Mouse (Mus musculus) c-Kit-positive CD71-negative TER-119-negative erythroid progenitor cells, embryonic 14.5 days (primary cell): Measurements from ENCODE around the gene Il21.

ENCODE experiments used
- DNase-seq: peaks from one replicate; pipeline ENCODE4 v3.0.0-alpha.2; 2013; ENCODE audit warnings: low read depth

Gene Il21

GRCm38 (mm10) chr3:37191953-37192352 is 40.5 kb downstream of the Il21 start:
- DNase-seq, result no peak

DNA sequence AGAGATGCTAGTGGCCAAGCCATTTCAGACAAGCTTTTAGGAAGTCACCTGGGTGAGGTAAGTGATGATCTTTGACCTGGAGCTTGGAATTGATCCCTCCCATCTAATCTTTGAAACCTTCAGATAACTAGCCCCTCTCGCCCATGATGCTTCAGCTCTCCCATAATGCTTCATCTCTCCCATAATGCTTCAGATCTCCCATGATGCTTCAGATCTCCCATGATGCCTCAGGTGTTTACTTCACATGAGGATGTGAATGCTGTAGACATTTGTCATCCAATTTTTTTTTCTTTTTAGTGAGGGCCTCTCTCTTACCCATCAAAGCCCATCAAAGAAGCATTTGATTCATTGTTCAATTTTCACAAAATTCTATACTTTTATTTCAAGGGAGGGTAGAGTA is 46.9 kb downstream of the Il21 start:
- DNase-seq, result no peak

- no peak for DNase-seq
These were observed 49.8 kb downstream of the Il21 start for GRCm38 (mm10) chr3:37182415-37183269.

DNA sequence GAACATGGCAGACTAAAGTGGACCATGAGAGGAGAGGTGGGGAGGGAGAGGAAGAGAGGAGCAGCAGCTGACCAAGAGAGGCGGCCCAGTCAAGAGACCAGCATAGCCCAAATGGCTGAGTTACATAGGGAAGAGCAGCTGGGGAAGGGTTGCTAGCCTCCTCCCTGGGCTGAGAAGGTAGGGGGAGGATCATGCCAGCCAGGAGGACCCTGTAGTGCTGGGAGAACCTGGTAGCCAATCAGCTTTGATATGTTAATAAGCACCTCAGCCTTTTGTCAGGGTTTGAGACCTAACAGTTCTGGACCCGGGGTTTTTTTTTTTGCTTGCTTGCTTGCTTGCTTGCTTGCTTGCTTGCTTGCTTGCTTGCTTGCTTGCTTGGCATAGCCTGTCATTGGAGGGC is 51.4 kb downstream of the Il21 start:
- no peak for DNase-seq

DNA sequence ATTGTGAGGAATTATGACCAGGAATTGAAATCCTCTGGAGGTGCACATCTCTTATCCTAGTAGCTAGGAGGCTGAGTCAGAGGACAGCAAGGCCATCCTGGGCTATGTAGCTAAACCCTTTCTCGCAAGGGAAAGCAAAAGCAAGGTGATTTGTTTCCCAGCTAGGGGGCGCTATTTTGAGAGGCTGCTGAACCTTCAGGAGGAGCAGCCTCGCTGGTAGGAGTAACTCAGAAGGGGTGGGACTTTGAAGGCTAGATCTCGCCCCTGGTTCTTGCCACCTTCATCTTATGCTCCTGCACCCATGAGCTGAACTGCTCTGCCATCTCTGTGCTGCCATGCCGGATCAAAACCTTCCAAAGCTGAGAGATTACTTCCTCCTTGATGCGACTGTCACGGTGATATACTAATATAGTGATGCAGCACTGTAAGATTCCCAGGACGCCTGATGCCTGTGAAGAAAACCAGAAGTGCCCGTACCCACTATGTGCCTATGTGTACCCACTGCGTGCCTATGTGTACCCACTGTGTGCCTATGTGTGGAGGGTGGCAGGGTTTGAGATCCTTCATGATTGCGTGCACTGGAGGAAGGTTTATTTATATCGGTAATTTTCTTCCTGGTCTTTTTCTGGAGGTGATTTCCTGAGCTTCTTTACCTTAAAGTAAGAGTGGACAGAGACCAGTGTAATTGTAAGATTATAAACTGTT is 52.2 kb downstream of the Il21 start:
- no peak for DNase-seq

DNA sequence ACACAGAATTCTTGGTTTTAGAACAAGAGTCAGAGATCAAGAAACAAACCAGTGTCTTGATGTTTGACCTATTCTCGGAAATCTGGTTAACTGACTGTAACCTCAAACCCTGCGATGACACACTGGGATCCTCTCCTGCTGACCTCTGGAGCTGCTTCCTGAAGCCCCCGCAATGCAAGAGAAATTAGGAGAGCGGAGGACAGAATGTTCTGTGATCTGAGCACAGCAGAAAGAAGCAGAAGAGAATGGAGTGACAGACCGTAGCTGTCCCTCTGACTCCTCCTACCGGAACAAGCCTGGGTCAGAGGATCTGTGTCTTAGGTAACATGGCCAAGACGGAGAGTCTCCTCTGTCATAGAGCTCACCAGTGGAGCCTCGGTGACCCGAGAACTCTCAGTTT is 53.0 kb downstream of the Il21 start:
- DNase-seq, result no peak

- no peak for DNase-seq
These were observed 57.5 kb downstream of the Il21 start for GRCm38 (mm10) chr3:37174711-37175572.

GRCm38 (mm10) chr3:37173285-37173684 is 59.2 kb downstream of the Il21 start:
- DNase-seq, result peak; percentile 53
